Mouse (Mus musculus) lung, adult 2 months (tissue): Measurements from ENCODE around the gene Cfhr2.
"Not testable (repeated sequence)": the region's sequence is repeated elsewhere in the genome, so short reads cannot be mapped to it uniquely, and the experiment has no call there.

Experiments
- CTCF ChIP-seq: fragments of 200-500 bp; IDR thresholded peaks from 2 replicates; pipeline ENCODE4 v1.5.1; 2011; ENCODE audit warnings: mild to moderate bottlenecking, low read length, control low read depth; ENCODE audit not compliant: insufficient read depth
- POLR2A ChIP-seq: fragments of 200-500 bp; IDR thresholded peaks from 2 replicates; pipeline ENCODE4 v1.6.1; 2011; ENCODE audit warnings: low read depth, mild to moderate bottlenecking, control low read depth, low read length, borderline replicate concordance; ENCODE audit errors: extremely low read depth

DNA sequence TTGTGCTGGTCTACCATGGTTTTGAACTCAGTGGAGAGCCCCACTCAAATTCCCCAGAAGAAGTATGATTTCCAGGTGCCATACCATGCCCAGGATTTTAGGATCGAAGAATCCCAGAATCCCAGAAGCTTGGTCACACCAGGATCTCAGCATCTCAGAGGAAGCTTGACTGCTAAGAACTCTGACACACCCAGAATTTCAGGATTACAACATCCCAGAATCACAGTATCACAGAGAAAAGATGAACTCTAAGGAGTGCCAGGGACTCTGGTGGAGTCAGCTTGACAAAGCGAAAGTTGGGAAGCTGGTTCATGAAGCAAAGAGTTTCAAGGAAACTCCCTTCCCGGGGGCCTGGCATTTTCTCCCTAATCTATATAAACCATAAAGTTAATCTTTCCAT lies 88.6 kb downstream of the Cfhr2 start:
- not testable (repeated sequence) for TF ChIP-seq CTCF, POLR2A
